Mouse (Mus musculus) left cerebral cortex, adult 9 months (tissue): ENCODE measurements around the gene Gm17581.
"Not testable (repeated sequence)": the region's sequence is repeated elsewhere in the genome, so short reads cannot be mapped to it uniquely, and the experiment has no call there.

Experiments
- DNase-seq, 2 experiments: peaks; one replicate each; pipeline ENCODE4 v3.0.0; 2022; ENCODE audit warnings: low spot score in 2 of 2

Gm17581 gene

DNA sequence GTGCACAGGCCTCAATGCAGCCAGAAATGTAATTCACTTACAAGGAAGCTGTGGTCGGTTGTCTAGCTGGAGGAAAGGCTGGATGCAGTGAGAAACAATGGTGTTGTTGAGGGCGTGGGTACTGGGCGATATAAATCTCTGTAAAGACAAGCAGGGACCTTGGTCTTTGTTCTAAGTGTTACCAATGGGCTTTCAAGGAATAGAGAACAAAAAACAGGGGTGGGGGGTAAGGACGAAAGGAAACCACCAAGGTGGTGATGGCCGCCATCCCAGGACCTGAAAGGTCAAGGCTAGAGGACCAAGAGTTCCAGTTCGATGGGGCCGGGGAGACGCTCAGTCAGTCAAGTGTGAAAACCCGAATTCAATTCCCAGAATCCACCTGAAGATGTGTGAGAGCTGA is 2.1 kb upstream of the Gm17581 start:
- DNase-seq = no peak

GRCm38 (mm10) chr2:155736936-155737335 is 1.3 kb upstream of the Gm17581 start:
- DNase-seq = no peak

GRCm38 (mm10) chr2:155735080-155735479 is 586 bp downstream of the Gm17581 start:
- no peak for DNase-seq

GRCm38 (mm10) chr2:155729158-155729645 is 6.5 kb downstream of the Gm17581 start, which contains the start of gene Edem2:
TSS of gene Edem2 (minus strand) at chr2:155729475.
- DNase-seq = peak; percentile 73 to 94

DNA sequence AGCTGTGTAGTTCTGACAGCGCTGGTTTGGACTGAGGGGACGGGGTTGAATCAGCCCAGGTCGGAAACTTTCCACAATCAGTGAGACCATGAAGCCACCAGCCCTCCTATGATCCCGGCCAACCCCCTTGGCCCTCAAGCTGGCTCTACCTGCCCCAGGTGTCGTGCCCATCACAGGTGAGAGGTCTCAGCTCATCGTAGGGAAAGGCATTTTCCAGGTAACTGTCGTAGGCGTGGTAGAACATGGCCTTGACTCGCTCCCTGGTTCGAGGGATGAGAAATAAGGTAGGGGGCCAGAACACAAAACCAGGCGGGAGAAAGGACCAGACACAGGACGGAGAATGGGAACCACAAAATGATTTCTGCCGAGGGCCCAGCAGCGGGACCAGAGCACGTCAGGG is 6.9 kb downstream of the Gm17581 start:
- no peak for DNase-seq

- no peak for DNase-seq
Observed at GRCm38 (mm10) chr2:155727764-155728395, 7.8 kb downstream of the Gm17581 start.

DNA sequence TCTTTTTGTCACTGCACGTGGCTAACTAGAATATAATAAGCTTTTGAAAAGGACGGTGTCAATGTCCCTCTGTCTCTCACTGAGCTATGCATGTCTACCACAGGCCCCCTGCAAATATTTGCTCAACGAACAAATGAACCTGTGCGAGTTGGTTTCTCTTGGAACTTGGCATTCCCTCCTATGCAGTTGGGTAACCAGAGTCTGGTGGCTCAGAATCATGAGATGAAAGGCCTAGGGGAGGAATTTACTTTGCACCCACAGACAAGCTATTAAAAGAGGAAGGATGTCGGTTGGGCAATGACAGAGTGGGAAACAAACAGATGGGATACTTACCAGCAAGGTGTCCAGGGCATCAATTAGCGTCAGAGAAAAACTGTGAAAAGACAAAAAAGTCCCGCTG is 9.4 kb downstream of the Gm17581 start:
- DNase-seq = no peak

GRCm38 (mm10) chr2:155724526-155724925 is 11.1 kb downstream of the Gm17581 start:
- DNase-seq = no peak

- DNase-seq = no peak
Observed at GRCm38 (mm10) chr2:155724036-155724435, 11.6 kb downstream of the Gm17581 start.

- no peak for DNase-seq
Observed at GRCm38 (mm10) chr2:155720585-155720984, 15.1 kb downstream of the Gm17581 start.

GRCm38 (mm10) chr2:155717082-155717990 is 18.3 kb downstream of the Gm17581 start:
- no peak for DNase-seq

- no peak for DNase-seq
Observed at GRCm38 (mm10) chr2:155710557-155710956, 25.1 kb downstream of the Gm17581 start.

DNA sequence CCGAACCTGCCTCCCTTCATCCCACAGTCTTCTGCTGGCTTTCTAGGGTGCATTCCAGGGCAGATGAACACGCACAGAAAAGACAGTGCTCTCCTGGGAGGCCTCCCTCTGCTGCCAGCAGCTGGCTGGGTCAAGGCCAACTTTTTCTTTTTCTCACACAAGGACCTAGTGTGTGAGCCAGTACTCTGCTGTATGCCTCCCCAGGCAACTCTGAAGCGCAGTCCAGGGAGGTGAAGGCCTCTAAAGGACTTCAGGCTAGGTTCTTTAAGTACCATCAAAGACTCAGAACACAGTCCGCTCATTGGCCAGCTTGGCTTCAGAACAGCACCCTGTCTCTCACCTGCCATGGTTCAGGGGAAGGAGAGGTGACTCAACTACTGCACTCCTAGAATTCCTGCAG is 28.4 kb downstream of the Gm17581 start:
- peak in 1 of 2 experiments; percentile 42 for DNase-seq

DNA sequence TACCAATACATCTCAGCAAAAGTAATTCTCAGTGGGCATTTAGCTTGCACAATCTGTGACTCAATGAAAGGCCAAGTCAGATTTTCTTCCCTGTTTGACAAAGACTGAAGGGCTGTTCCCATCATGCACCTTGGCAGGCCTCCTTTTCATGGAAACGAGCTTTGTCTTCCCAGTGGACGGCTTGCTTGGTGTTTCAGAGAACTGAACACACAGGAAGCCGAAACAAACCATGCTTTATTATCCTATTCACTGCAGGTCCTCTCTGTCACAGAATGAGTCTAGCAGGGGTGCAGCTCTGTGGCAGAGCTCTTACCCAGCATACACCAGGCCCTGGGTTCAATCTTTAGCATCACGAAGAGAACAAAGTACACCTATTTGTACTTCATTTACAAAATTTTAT is 32.0 kb downstream of the Gm17581 start:
- no peak for DNase-seq

DNA sequence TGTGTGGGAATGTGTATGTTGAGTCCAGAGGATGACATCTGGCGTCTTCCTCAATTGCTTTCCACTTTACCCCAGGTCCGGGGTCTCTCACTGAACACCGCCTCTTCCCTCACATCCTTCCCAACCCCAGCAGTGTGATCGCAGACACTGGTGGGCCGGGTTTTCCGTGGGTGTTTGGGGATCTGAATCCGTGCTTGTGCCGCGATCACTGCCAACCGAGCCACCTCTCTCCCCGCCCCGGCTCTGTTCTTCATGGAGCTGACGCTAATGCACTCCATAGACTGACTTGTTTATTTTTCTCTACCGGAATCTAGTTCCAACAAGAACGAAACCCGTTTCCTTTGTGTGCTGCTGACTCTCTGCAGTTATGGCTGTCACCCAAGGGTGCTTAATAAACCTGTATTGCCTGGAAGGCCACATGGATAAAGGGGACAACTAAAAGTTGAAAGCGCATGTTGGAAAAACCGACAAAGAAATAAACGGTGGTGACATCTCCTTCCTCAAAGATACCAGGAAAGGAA is 34.2 kb downstream of the Gm17581 start:
- DNase-seq = no peak

DNA sequence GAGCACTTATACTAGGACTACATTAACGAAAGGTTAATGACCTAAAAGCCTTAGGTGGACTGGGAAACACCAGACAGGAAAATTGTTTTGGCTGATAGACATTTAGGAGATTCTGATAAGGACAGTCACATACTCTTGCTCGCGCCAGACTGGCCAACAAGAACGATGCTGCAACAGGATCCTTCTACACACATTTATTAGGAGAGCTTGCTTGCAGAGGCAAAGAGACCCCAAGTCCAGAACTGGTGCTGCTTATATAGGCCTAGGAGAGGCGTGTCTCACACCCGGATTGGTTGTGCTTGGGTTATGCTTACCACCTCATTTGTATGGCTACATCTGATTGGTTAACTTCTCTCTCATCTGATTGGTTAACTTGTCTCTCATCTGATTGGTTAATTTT is 37.2 kb downstream of the Gm17581 start:
- not testable (repeated sequence) for DNase-seq

GRCm38 (mm10) chr2:155696851-155697250 is 38.8 kb downstream of the Gm17581 start:
- no peak for DNase-seq

GRCm38 (mm10) chr2:155696091-155696558 is 39.5 kb downstream of the Gm17581 start:
- peak; percentile 32 to 81 for DNase-seq

DNA sequence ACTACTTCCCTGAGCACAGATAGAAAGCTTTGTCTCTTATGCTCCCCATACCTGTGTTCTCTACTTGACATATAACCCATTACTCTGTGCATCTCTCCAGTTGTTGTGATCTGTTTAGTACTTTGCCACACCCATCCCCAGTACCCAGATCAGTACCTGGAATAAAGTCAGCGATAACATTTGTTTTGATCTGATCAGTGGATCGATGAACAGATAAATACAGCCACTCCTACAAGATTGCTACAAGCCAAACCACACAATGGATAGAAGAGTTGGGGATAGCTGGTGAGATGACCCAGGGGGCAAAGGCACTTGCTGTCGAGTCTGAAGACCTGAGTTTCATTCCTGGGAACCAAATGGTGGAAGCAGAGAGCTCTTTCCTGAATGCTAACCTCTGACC is 40.4 kb downstream of the Gm17581 start:
- no peak for DNase-seq

DNA sequence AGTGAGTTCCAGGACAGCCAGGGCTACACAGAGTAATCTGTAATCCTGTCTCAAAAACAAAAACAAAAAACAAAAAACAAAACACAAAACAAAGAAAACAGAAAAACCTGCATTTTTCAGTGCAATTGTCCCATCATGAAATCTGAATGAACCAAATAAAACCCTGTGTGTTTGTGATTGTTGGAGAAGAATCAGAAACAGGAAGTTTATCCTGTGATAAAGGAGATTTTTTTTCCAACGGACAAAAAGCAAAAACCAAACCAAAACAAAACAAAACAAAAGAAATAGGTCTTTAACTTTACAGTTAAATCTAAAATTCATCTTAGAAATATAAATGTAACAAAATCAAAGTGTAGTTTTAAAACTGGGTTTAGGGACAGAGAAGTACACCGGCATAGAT is 41.1 kb downstream of the Gm17581 start:
- no peak for DNase-seq

GRCm38 (mm10) chr2:155693136-155693535 is 42.5 kb downstream of the Gm17581 start:
- no peak for DNase-seq

DNA sequence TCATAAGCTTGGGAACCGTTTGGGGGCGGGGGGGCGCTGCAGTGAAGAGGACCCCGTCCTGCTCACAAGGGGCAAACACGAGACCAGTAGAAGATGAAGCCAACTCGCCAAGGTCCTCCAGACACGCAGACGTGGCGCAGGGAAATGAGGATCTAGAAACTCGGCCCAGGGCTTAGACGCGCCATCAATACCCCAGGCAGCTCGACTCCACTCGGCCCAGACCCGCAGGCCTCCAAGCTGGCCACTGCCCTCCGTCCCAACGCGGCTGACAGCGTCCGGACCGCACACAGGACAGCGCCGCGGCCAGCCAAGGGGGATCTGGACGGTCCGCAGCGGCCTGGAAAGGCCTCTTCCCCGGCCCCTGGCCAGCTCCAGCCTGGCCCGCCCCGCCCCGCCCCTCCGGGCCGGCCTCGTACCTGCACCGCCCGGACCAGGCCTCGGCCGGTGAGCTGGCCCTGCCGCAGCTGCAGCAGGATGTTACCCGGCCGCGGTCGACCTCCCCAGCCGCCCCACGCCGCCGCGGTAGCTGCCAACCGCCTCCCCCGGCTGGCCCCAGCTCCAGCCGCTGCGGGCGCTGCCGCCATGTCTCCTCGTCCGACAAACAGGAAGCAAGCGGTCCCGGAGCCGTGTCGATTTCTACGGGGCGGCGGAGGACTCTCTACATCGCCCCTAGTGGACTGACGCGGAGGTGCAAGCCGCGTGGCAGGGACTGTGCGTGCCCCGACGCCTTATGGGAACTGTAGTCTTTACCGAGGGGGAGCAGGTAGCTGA is 43.8 kb downstream of the Gm17581 start, which contains the start of gene Trpc4ap:
Trpc4ap (minus strand) TSS at position 662 of the 771 bp plus-strand sequence.
- DNase-seq = peak; percentile 84 to 98
